Mouse (Mus musculus): ENCODE results near the gene Ptcd3. TPM values are rescaled to one million over a fixed set of nuclear protein-coding genes. Genes with fewer than 3 reads are reported as not detected.

The Ptcd3 gene
- total RNA-seq (2014; rRNA removed; ENCODE audit: low replicate concordance) (70.0 and 95.6 TPM in 2 replicates), polyA plus RNA-seq (2015; fragmentation: Nextera tagmentation; extraction: Ambion mirVana) (78.4 and 84.8 TPM in 2 replicates)

- H3K9ac ChIP-seq (replicated peaks; ENCODE audit: low read depth, low read length), result peak within 1 kb of the TSS; percentile 76
- no peaks in the 10 kb centered on the region for H3K27me3 ChIP-seq (ENCODE audit: control insufficient read depth, insufficient read depth, low read length)
- peaks cover 27% of the 10 kb centered on the region for H3K4me1 ChIP-seq (ENCODE audit: control insufficient read depth, insufficient read depth)
- peak within 1 kb of the TSS; percentile 77 for H3K4me2 ChIP-seq (ENCODE audit: low read depth, low read length)
- H3K9me3 ChIP-seq (replicated peaks; ENCODE audit: control insufficient read depth, low read length), result no peaks in the 10 kb centered on the region
- peak within 1 kb of the TSS; percentile 50 for H3K27ac ChIP-seq (ENCODE audit: low read depth)
- peak within 1 kb of the TSS; percentile 81 for H3K4me3 ChIP-seq (ENCODE audit: low read depth, low read length)
- H3K36me3 ChIP-seq (replicated peaks; ENCODE audit: control insufficient read depth, insufficient read depth, low read length), result peaks cover 24% of the 10 kb centered on the region
- DNase-seq (ENCODE audit: low spot score) (peak; percentile 95), ATAC-seq (ENCODE audit: insufficient read depth, low read depth) (peak; percentile 87)
- WGBS, result under 1% methylated on average over 58 of the region's 58 CpGs
- TF ChIP-seq EP300 (IDR thresholded peaks at IDR 0.05; ENCODE audit: low read depth) (peak; percentile 75; the same call in 1 of the 2 replicates), CTCF (IDR thresholded peaks at IDR 0.05; ENCODE audit: low read depth) (no peak)
Measured at GRCm38 (mm10) chr6:71908481-71909381, at the start of gene Ptcd3, which contains the start of gene Polr1a. TSS of gene Ptcd3 (minus strand) at chr6:71908750. TSS of gene Polr1a (plus strand) at chr6:71909053.

- WGBS, result 76% methylated on average over 5 of the region's 5 CpGs
- no peaks in the 10 kb centered on the region for H3K9me3 ChIP-seq (replicated peaks; ENCODE audit: control insufficient read depth, low read length)
- TF ChIP-seq EP300 (IDR thresholded peaks at IDR 0.05; ENCODE audit: low read depth) (no peak), CTCF (IDR thresholded peaks at IDR 0.05; ENCODE audit: low read depth) (no peak)
- no peak overlapping the region for H3K9ac ChIP-seq (replicated peaks; ENCODE audit: low read depth, low read length)
- no peak overlapping the region for H3K4me2 ChIP-seq (ENCODE audit: low read depth, low read length)
- no peak overlapping the region for H3K4me3 ChIP-seq (ENCODE audit: low read depth, low read length)
- no peaks in the 10 kb centered on the region for H3K27me3 ChIP-seq (ENCODE audit: control insufficient read depth, insufficient read depth, low read length)
- peaks cover 56% of the 10 kb centered on the region for H3K36me3 ChIP-seq (replicated peaks; ENCODE audit: control insufficient read depth, insufficient read depth, low read length)
- H3K4me1 ChIP-seq (ENCODE audit: control insufficient read depth, insufficient read depth), result peaks cover 14% of the 10 kb centered on the region
- ATAC-seq (ENCODE audit: insufficient read depth, low read depth), result no peak
- peak overlapping the region; percentile 64 for H3K27ac ChIP-seq (ENCODE audit: low read depth)
- no peak for DNase-seq (ENCODE audit: low spot score)
Measured at GRCm38 (mm10) chr6:71951192-71951591, 42.6 kb upstream of the Ptcd3 start.

- WGBS, result 62% methylated on average over 3 of the region's 3 CpGs
- Histone ChIP-seq H3K4me1 (ENCODE audit: control insufficient read depth, insufficient read depth) (peaks cover 14% of the 10 kb centered on the region), H3K36me3 (replicated peaks; ENCODE audit: control insufficient read depth, insufficient read depth, low read length) (peaks cover 61% of the 10 kb centered on the region), H3K9me3 (replicated peaks; ENCODE audit: control insufficient read depth, low read length) (no peaks in the 10 kb centered on the region; the same call in 1 of the 2 replicates), H3K4me3 (ENCODE audit: low read depth, low read length) (no peak overlapping the region), H3K27me3 (ENCODE audit: control insufficient read depth, insufficient read depth, low read length) (no peaks in the 10 kb centered on the region), H3K27ac (ENCODE audit: low read depth) (peak overlapping the region; percentile 64), H3K4me2 (ENCODE audit: low read depth, low read length) (no peak overlapping the region), H3K9ac (replicated peaks; ENCODE audit: low read depth, low read length) (no peak overlapping the region)
- DNase-seq (ENCODE audit: low spot score) (no peak), ATAC-seq (ENCODE audit: insufficient read depth, low read depth) (no peak)
- TF ChIP-seq CTCF (IDR thresholded peaks at IDR 0.05; ENCODE audit: low read depth) (no peak), EP300 (IDR thresholded peaks at IDR 0.05; ENCODE audit: low read depth) (no peak)
Measured at GRCm38 (mm10) chr6:71950592-71950991, 42.0 kb upstream of the Ptcd3 start.

- Histone ChIP-seq H3K9ac (replicated peaks; ENCODE audit: low read depth, low read length) (no peak overlapping the region), H3K9me3 (replicated peaks; ENCODE audit: control insufficient read depth, low read length) (no peaks in the 10 kb centered on the region; the same call in 1 of the 2 replicates), H3K4me2 (ENCODE audit: low read depth, low read length) (no peak overlapping the region), H3K27me3 (ENCODE audit: control insufficient read depth, insufficient read depth, low read length) (no peaks in the 10 kb centered on the region), H3K27ac (ENCODE audit: low read depth) (peak overlapping the region; percentile 64), H3K4me1 (ENCODE audit: control insufficient read depth, insufficient read depth) (peaks cover 14% of the 10 kb centered on the region), H3K36me3 (replicated peaks; ENCODE audit: control insufficient read depth, insufficient read depth, low read length) (peaks cover 60% of the 10 kb centered on the region), H3K4me3 (ENCODE audit: low read depth, low read length) (no peak overlapping the region)
- TF ChIP-seq CTCF (IDR thresholded peaks at IDR 0.05; ENCODE audit: low read depth), result no peak
- peak; percentile 74; the same call in 1 of the 2 replicates for TF ChIP-seq EP300 (IDR thresholded peaks at IDR 0.05; ENCODE audit: low read depth)
- WGBS, result 64% methylated on average over 3 of the region's 3 CpGs
- no peak for DNase-seq (ENCODE audit: low spot score)
- peak; percentile 34; the same call in 1 of the 2 replicates for ATAC-seq (ENCODE audit: insufficient read depth, low read depth)
Measured at GRCm38 (mm10) chr6:71949721-71950120, 41.2 kb upstream of the Ptcd3 start.

- no peak overlapping the region for H3K9ac ChIP-seq (replicated peaks; ENCODE audit: low read depth, low read length)
- no peak for TF ChIP-seq CTCF (IDR thresholded peaks at IDR 0.05; ENCODE audit: low read depth)
- no peak for TF ChIP-seq EP300 (IDR thresholded peaks at IDR 0.05; ENCODE audit: low read depth)
- no peak overlapping the region for H3K4me2 ChIP-seq (ENCODE audit: low read depth, low read length)
- no peak overlapping the region for H3K27ac ChIP-seq (ENCODE audit: low read depth)
- peaks cover 51% of the 10 kb centered on the region for H3K36me3 ChIP-seq (replicated peaks; ENCODE audit: control insufficient read depth, insufficient read depth, low read length)
- no peaks in the 10 kb centered on the region; the same call in 1 of the 2 replicates for H3K9me3 ChIP-seq (replicated peaks; ENCODE audit: control insufficient read depth, low read length)
- 94% methylated on average over 8 of the region's 8 CpGs for WGBS
- H3K27me3 ChIP-seq (ENCODE audit: control insufficient read depth, insufficient read depth, low read length), result no peaks in the 10 kb centered on the region
- H3K4me1 ChIP-seq (ENCODE audit: control insufficient read depth, insufficient read depth), result peaks cover 7% of the 10 kb centered on the region
- DNase-seq (ENCODE audit: low spot score) (no peak), ATAC-seq (ENCODE audit: insufficient read depth, low read depth) (no peak)
- H3K4me3 ChIP-seq (ENCODE audit: low read depth, low read length), result no peak overlapping the region
Measured at GRCm38 (mm10) chr6:71946121-71946520, 37.6 kb upstream of the Ptcd3 start.

All from heart, postnatal 0 days (tissue).